Mouse (Mus musculus) ES-E14 (cell line): ENCODE data around the gene Bmp7.

Experiments
- CHD2 ChIP-seq: IDR thresholded peaks from 2 replicates; pipeline ENCODE4 v1.6.1; 2014; ENCODE audit warnings: mild to moderate bottlenecking, low read depth, low read length, inconsistent platforms
- HCFC1 ChIP-seq: IDR thresholded peaks from 2 replicates; pipeline ENCODE4 v1.6.1; 2012; ENCODE audit warnings: low read length, inconsistent platforms, borderline replicate concordance; ENCODE audit not compliant: insufficient read depth

DNA sequence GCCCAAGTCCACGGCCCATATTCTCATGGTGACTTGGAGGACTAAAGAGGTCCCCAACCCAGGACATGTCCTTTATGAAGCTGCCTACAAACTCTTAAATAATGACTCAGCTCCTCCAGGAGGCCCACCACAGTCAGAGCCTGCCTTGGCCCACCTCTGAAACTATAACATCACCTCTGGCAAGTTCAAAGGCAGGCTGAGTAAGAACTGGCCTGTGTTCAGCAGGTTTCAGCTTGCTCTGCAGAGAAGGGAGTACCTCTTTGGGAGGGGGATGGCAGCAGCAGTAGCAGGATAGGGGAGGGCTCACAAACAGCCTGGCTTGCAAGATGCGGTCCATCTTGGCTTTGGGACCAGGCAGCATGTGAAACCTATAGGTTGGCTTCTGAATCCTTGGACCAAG is 31.7 kb upstream of the Bmp7 start:
- TF ChIP-seq CHD2 (no peak), HCFC1 (no peak)
